Mouse (Mus musculus) gastrocnemius, postnatal 14 days (tissue): ENCODE measurements around the gene Mis18bp1. TPM values are rescaled to one million over a fixed set of nuclear protein-coding genes. Genes with fewer than 3 reads are reported as not detected.

Source experiments
- total RNA-seq, 2 experiments: library from RNA; stranded (reverse); gene quantifications; 2 replicates each; pipeline ENCODE4 v1.2.3; 2021

Mis18bp1 gene
- total RNA-seq, 2 experiments from 2014 or later = 1.3 to 1.4 TPM

Other genes starting within 250 kb of the Mis18bp1 start
- 1 to 10 TPM; 7.7 to 9.1 TPM for gene Klhl28, start 207.1 kb downstream of the Mis18bp1 start, total RNA-seq
- 1 to 10 TPM; 7.8 to 9.4 TPM for gene Togaram1, start 206.8 kb downstream of the Mis18bp1 start, total RNA-seq
- 10 to 100 TPM; 11.1 to 13.5 TPM for gene Prpf39, start 136.3 kb downstream of the Mis18bp1 start, total RNA-seq
- 100 to 1,000 TPM; 197 TPM for gene Fkbp3, start 98.6 kb downstream of the Mis18bp1 start, total RNA-seq
- gene Fancm, start 97.0 kb downstream of the Mis18bp1 start, total RNA-seq = 1 to 10 TPM; 2.1 to 2.6 TPM
- not detected for gene Wdr20rt, start 52.9 kb upstream of the Mis18bp1 start, total RNA-seq